In the genomic region with DNA sequence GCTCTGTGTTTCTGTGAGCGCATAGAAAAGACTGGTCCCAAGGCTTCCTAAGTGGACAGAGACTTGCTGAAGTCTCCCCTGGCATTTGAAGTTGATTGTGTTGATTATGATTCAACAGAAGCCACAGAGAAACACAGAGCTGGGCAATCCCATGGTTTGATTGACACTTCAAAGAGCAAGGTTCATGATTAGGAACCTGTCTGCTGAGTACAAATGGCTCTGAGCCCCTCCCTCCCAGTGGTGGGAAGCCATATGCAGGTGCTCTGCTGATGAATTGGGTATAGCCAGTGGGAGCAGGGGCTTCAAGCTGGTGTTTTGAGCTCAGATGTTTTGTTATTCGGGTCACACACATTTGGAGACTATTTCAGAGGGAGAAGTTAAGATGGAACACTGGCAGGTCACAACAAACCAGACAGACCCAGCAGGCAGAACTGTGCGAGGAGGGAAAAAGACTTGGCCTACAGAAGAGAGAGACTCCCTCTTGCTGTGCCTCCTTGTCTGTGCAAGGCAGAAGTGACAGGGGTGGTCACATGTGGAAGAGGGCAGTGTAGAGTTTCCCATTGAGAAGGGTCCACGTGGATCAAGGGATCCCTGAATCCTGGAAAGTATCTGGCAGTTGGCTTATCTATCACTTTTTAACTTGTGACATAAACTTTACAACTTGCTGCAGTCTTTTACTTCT, we compare ENCODE assay signal across 28 mouse cellular contexts. TPM values are rescaled to one million over a fixed set of nuclear protein-coding genes. Genes with fewer than 3 reads are reported as not detected.
DNase-seq lines count a peak whose midpoint lies in the region; ATAC-seq and TF ChIP-seq lines count a peak whose summit lies in the region.
"Had no signal": no experiment of that assay in that cellular context is flagged by ENCODE, and none has a peak within 500 bp of the region (broad histone marks: within the 10 kb centered on the region; RNA-seq: fewer than 3 reads in every experiment).

No protein-coding gene starts in this region.

- no peak for ATAC-seq in heart, embryonic 12.5 days (ENCODE audit: insufficient number of reproducible peaks, low FRiP score)
- ATAC-seq in hindbrain, postnatal 0 days: peak; percentile 50; the same call in 1 of the 2 replicates
- peak; percentile 51; the same call in 1 of the 2 replicates for ATAC-seq in midbrain, embryonic 15.5 days (replicated peaks)
- no peak for ATAC-seq in erythroblast, adult 5-6 weeks (replicated peaks; ENCODE audit: low FRiP score, poor library complexity, severe bottlenecking)
- ATAC-seq: CD4-positive, CD25-positive, alpha-beta regulatory T cell, adult 4 months; forebrain, embryonic 13.5 days; intestine, embryonic 15.5 days; lung, postnatal 0 days had no signal

- no peaks in the 10 kb centered on the region for H3K27me3 ChIP-seq in heart, embryonic 10.5 days (ENCODE audit: insufficient read depth, poor library complexity, severe bottlenecking)
- H3K27me3 ChIP-seq in heart, embryonic 12.5 days (replicated peaks): no peaks in the 10 kb centered on the region
- no peaks in the 10 kb centered on the region for H3K27me3 ChIP-seq in hindbrain, postnatal 0 days (ENCODE audit: insufficient read depth, low read length)
- no peaks in the 10 kb centered on the region for H3K27me3 ChIP-seq in hindbrain, embryonic 10.5 days (ENCODE audit: insufficient read depth, poor library complexity, severe bottlenecking)
- H3K27me3 ChIP-seq in thymus, adult 2 months (ENCODE audit: control insufficient read depth, insufficient read depth, low read length): no peaks in the 10 kb centered on the region
- H3K27me3 ChIP-seq in midbrain, embryonic 15.5 days (replicated peaks): no peaks in the 10 kb centered on the region
- H3K27me3 ChIP-seq: forebrain, embryonic 13.5 days; hindbrain, embryonic 15.5 days; intestine, embryonic 15.5 days; limb, embryonic 13.5 days; liver, embryonic 13.5 days; megakaryocyte, embryonic 14.5 days; neural tube, embryonic 15.5 days had no signal

- DNase-seq in heart, embryonic 10.5 days (ENCODE audit: low spot score): peak; percentile 24
- DNase-seq in hindbrain, postnatal 0 days (ENCODE audit: low spot score): no peak
- no peak for DNase-seq in hindbrain, embryonic 10.5 days (ENCODE audit: low spot score)
- no peak for DNase-seq in thymus, adult 2 months
- no peak for DNase-seq in thymus, adult 18-20 months
- DNase-seq: adrenal gland, postnatal 36 days; cerebellum, adult 2 months; cerebellum, postnatal 14 days; heart, postnatal 14 days; kidney, adult 2 months; kidney, postnatal 36 days; liver, embryonic 13.5 days; lung, adult 18-20 months; lung, postnatal 4 days; retina, postnatal 1 day; right cerebral cortex, postnatal 14 days had no signal

- TF ChIP-seq CTCF in hindbrain, postnatal 0 days (IDR thresholded peaks at IDR 0.05; ENCODE audit: low read depth): no peak
- TF ChIP-seq CTCF in thymus, adult 2 months (IDR thresholded peaks at IDR 0.05; ENCODE audit: borderline replicate concordance, control insufficient read depth, extremely low read depth, insufficient read depth, low read length, poor library complexity): no peak

- no peak overlapping the region for H3K4me2 ChIP-seq in heart, embryonic 12.5 days
- H3K4me2 ChIP-seq in hindbrain, postnatal 0 days (ENCODE audit: low read depth, low read length): no peak overlapping the region
- no peak overlapping the region for H3K4me2 ChIP-seq in midbrain, embryonic 15.5 days
- H3K4me2 ChIP-seq: forebrain, embryonic 13.5 days; hindbrain, embryonic 15.5 days; intestine, embryonic 15.5 days; limb, embryonic 13.5 days; liver, embryonic 13.5 days; neural tube, embryonic 15.5 days had no signal

- no peak for TF ChIP-seq POLR2A in thymus, adult 2 months (IDR thresholded peaks at IDR 0.05; ENCODE audit: control insufficient read depth, extremely low read depth, insufficient read depth, low read length, poor library complexity)

- no peaks in the 10 kb centered on the region for H3K9me3 ChIP-seq in heart, embryonic 10.5 days
- H3K9me3 ChIP-seq in heart, embryonic 12.5 days (replicated peaks): no peaks in the 10 kb centered on the region
- H3K9me3 ChIP-seq in hindbrain, postnatal 0 days (ENCODE audit: low read length): no peaks in the 10 kb centered on the region
- H3K9me3 ChIP-seq in hindbrain, embryonic 10.5 days: no peaks in the 10 kb centered on the region
- H3K9me3 ChIP-seq in midbrain, embryonic 15.5 days: no peaks in the 10 kb centered on the region
- H3K9me3 ChIP-seq: forebrain, embryonic 13.5 days; hindbrain, embryonic 15.5 days; intestine, embryonic 15.5 days; limb, embryonic 13.5 days; liver, embryonic 13.5 days; neural tube, embryonic 15.5 days had no signal

- 88% methylated on average over 4 of the region's 4 CpGs for WGBS in heart, embryonic 10.5 days
- WGBS in heart, embryonic 12.5 days: 83% methylated on average over 4 of the region's 4 CpGs
- 57% methylated on average over 4 of the region's 4 CpGs for WGBS in hindbrain, postnatal 0 days
- 78% methylated on average over 4 of the region's 4 CpGs for WGBS in hindbrain, embryonic 10.5 days
- 93% methylated on average over 4 of the region's 4 CpGs for WGBS in thymus, adult 2 months
- WGBS in midbrain, embryonic 15.5 days: 65% methylated on average over 4 of the region's 4 CpGs

- H3K36me3 ChIP-seq in heart, embryonic 10.5 days: peaks cover 61% of the 10 kb centered on the region
- peaks cover 54% of the 10 kb centered on the region for H3K36me3 ChIP-seq in heart, embryonic 12.5 days
- H3K36me3 ChIP-seq in hindbrain, postnatal 0 days (ENCODE audit: insufficient read depth, low read length): no peaks in the 10 kb centered on the region; the same call in 1 of the 2 replicates
- H3K36me3 ChIP-seq in hindbrain, embryonic 10.5 days: peaks cover 67% of the 10 kb centered on the region
- H3K36me3 ChIP-seq in thymus, adult 2 months (ENCODE audit: control insufficient read depth, insufficient read depth, low read length): peaks cover 16% of the 10 kb centered on the region
- no peaks in the 10 kb centered on the region for H3K36me3 ChIP-seq in midbrain, embryonic 15.5 days (replicated peaks)
- H3K36me3 ChIP-seq: hindbrain, embryonic 15.5 days; neural tube, embryonic 15.5 days had no signal

- no peak overlapping the region for H3K27ac ChIP-seq in heart, embryonic 10.5 days
- H3K27ac ChIP-seq in heart, embryonic 12.5 days (ENCODE audit: poor library complexity, severe bottlenecking): no peak overlapping the region
- H3K27ac ChIP-seq in hindbrain, postnatal 0 days: no peak overlapping the region
- no peak overlapping the region for H3K27ac ChIP-seq in hindbrain, embryonic 10.5 days
- H3K27ac ChIP-seq in thymus, adult 2 months (ENCODE audit: control insufficient read depth, insufficient read depth, low read length): peak overlapping the region; percentile 9; the same call in 1 of the 2 replicates
- H3K27ac ChIP-seq in midbrain, embryonic 15.5 days: no peak overlapping the region
- H3K27ac ChIP-seq: hindbrain, embryonic 15.5 days; intestine, embryonic 15.5 days; layer of hippocampus, adult 2 months; limb, embryonic 13.5 days; liver, embryonic 13.5 days; neural tube, embryonic 15.5 days had no signal

- peaks cover 26% of the 10 kb centered on the region for H3K4me1 ChIP-seq in heart, embryonic 10.5 days
- H3K4me1 ChIP-seq in heart, embryonic 12.5 days (replicated peaks): peaks cover 40% of the 10 kb centered on the region
- no peaks in the 10 kb centered on the region for H3K4me1 ChIP-seq in hindbrain, postnatal 0 days (ENCODE audit: insufficient read depth, low read length)
- H3K4me1 ChIP-seq in hindbrain, embryonic 10.5 days (replicated peaks): peaks cover 22% of the 10 kb centered on the region
- peaks cover 30% of the 10 kb centered on the region for H3K4me1 ChIP-seq in thymus, adult 2 months (replicated peaks; ENCODE audit: control insufficient read depth, insufficient read depth, low read length)
- H3K4me1 ChIP-seq in midbrain, embryonic 15.5 days: peaks cover 1% of the 10 kb centered on the region
- H3K4me1 ChIP-seq: intestine, embryonic 15.5 days; limb, embryonic 13.5 days had no signal

- no peak overlapping the region for H3K4me3 ChIP-seq in heart, embryonic 10.5 days
- H3K4me3 ChIP-seq in heart, embryonic 12.5 days: no peak overlapping the region
- H3K4me3 ChIP-seq in hindbrain, postnatal 0 days (ENCODE audit: low read length): no peak overlapping the region
- H3K4me3 ChIP-seq in hindbrain, embryonic 10.5 days: no peak overlapping the region
- no peak overlapping the region for H3K4me3 ChIP-seq in thymus, adult 2 months (ENCODE audit: control insufficient read depth, insufficient read depth, low read length)
- no peak overlapping the region for H3K4me3 ChIP-seq in midbrain, embryonic 15.5 days
- H3K4me3 ChIP-seq: forebrain, embryonic 13.5 days; hindbrain, embryonic 15.5 days; intestine, embryonic 15.5 days; layer of hippocampus, adult 2 months; limb, embryonic 13.5 days; liver, embryonic 13.5 days; neural tube, embryonic 15.5 days had no signal

- H3K9ac ChIP-seq in heart, embryonic 12.5 days: no peak overlapping the region
- H3K9ac ChIP-seq in hindbrain, postnatal 0 days (replicated peaks; ENCODE audit: low read length): no peak overlapping the region
- H3K9ac ChIP-seq in midbrain, embryonic 15.5 days: no peak overlapping the region
- H3K9ac ChIP-seq: forebrain, embryonic 13.5 days; hindbrain, embryonic 15.5 days; intestine, embryonic 15.5 days; limb, embryonic 13.5 days; liver, embryonic 13.5 days; neural tube, embryonic 15.5 days had no signal

RNA-seq across cellular contexts. Expression of gene Tmem123, which starts 9.1 kb away (rescaled TPM):
- polyA plus RNA-seq in heart, embryonic 10.5 days (2016; fragmentation: Nextera tagmentation; extraction: Ambion mirVana): 121 and 143 TPM in 2 replicates
- 119 and 125 TPM in 2 replicates for polyA plus RNA-seq in heart, embryonic 12.5 days (2016; fragmentation: Nextera tagmentation; extraction: Ambion mirVana)
- 20.9 and 24.7 TPM in 2 replicates for total RNA-seq in hindbrain, postnatal 0 days (2014; rRNA removed)
- 18.8 and 18.9 TPM in 2 replicates for polyA plus RNA-seq in hindbrain, postnatal 0 days (2015; fragmentation: Nextera tagmentation; extraction: Ambion mirVana)
- polyA plus RNA-seq in hindbrain, embryonic 10.5 days (2016; fragmentation: Nextera tagmentation; extraction: Ambion mirVana): 110 and 126 TPM in 2 replicates
- 123 and 128 TPM in 2 replicates for polyA plus RNA-seq in thymus, adult 2 months (2012; rRNA removed)
- 18.0 and 20.1 TPM in 2 replicates for polyA plus RNA-seq in midbrain, embryonic 15.5 days (2015; fragmentation: Nextera tagmentation; extraction: Ambion mirVana)
- total RNA-seq in erythroblast, adult 5-6 weeks (2015; ENCODE audit: low replicate concordance): 28.1 and 44.5 TPM in 2 replicates
- 19.9 and 34.9 TPM in 2 replicates for total RNA-seq in erythroblast, adult 5-6 weeks (2017; ENCODE audit: low replicate concordance)

Comparison
In these comparisons a context has a peak if more than half of its experiments do, and no peak if none do; other contexts are left out.
1. ATAC-seq: peak in hindbrain, postnatal 0 days (single experiment) and midbrain, embryonic 15.5 days (single experiment); none in heart, embryonic 12.5 days (single experiment) and erythroblast, adult 5-6 weeks (single experiment).